16 mouse cellular contexts compared by ENCODE assay signal in genomic region chr2:11196071-11196470, GRCm38 (mm10).
"Had no signal": no experiment of that assay in that cellular context is flagged by ENCODE, and none has a peak within 500 bp of the region (broad histone marks: within the 10 kb centered on the region; RNA-seq: fewer than 3 reads in every experiment).

No protein-coding gene starts in this region.

- DNase-seq: left cerebral cortex, postnatal 4 days; liver; liver, embryonic 13.5 days; liver, postnatal 0 days; lung, adult 18-20 months; lung, adult 2 months; lung, embryonic 14.5 days; lung, postnatal 10 days; lung, postnatal 14 days; lung, postnatal 36 days; midbrain, embryonic 14.5 days had no signal

- ATAC-seq: liver, embryonic 12.5 days; liver, postnatal 0 days; lung, postnatal 0 days; midbrain, embryonic 13.5 days; midbrain, embryonic 15.5 days; midbrain, embryonic 16.5 days had no signal
